Mouse (Mus musculus) liver, embryonic 14.5 days (tissue): ENCODE results near the gene Slc44a1.

ENCODE experiments used
- CTCF ChIP-seq: IDR thresholded peaks from 2 replicates; pipeline ENCODE4 v1.5.1; 2016; ENCODE audit warnings: antibody characterized with exemption, low read depth, control low read depth
- EP300 ChIP-seq: IDR thresholded peaks from 2 replicates; pipeline ENCODE4 v1.6.1; 2016; ENCODE audit warnings: antibody characterized with exemption, low read depth

DNA sequence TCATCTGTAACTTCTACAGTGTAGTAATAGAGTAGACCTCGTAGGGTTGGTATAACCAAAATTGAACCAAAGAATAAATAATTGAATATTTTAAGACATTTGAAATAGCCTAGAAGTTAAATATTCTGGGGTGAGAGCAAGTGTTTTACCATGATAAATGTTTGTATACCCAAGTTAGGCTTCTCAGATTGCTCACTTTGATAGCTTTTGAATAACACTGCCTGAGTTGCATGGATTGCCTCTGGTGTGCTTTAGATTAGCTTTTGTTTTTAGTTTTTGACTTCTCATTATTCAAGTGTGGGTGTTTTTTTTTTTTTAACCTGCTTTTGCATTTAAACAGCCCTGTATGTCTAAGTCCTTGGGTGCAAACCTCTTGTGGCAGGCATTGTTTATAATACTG, 85.8 kb downstream of the Slc44a1 start:
- TF ChIP-seq CTCF (no peak), EP300 (no peak)
